Mouse (Mus musculus): Measurements from ENCODE around the gene Gm10160.
A peak's percentile ranks its signal among the peaks of the same experiment; 100 is the strongest.

The Gm10160 gene

DNA sequence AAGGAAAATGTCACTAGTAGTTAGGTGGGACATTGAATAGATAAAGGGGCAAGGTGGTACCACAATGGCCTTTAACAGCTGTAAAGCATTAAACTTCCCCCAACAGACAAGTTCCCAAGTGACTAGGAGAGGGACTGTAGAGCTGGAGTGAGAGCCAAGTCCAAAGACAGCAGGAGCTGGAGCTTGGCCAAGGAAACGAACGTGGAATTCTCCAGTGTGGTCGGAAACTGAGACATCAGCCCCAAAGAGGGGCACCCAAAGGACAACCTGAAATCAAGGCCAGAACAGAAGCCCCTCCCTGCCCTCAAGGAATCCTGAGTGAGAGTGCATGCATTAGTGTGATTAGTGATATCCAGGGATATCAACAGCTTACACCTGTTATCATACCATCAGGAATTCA lies 30.2 kb downstream of the Gm10160 start:
- peak; percentile 14 for DNase-seq

DNA sequence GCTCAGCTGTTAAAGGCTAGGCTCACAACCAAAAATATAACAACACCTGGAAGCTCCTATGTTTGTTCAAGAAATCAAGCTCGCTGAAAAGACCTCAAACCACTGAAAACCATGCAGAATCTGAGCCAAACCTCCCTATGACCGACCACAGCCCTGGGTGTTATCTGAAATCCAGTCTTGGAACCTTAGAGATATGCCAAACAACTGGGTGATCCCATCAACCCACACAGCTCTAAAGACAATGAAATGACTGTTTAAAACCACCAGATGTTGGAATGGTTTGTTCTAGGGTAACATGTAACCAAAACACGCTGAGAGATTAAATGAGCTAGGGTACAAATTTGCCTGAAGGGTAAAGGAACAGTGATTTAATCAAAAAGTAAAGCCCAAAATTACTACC lies 30.7 kb downstream of the Gm10160 start:
- DNase-seq = no peak

DNA sequence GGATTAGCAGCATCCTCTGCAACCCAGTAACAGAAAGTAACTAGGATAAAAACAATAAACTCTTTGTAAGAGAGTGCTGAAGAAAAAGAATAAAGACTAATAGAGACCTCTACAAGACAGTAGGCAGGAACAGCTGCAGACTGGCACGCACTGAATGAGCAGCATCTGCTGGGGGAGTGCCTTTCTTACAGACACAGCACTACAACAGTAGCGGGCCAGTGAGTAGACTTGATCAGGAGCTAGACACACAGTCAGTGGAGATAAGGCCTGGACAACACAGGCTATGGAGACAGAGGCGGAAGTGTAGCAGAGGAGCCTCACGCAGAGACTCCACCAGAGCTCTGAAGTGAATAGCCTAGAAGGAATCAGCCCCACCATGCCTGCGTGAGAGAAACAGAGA lies 49.5 kb downstream of the Gm10160 start:
- DNase-seq = no peak
